Mouse (Mus musculus) heart, adult 2 months (tissue): Measurements from ENCODE around the gene Ppil2. TPM values are rescaled to one million over a fixed set of nuclear protein-coding genes. Genes with fewer than 3 reads are reported as not detected.
A peak's percentile ranks its signal among the peaks of the same experiment; 100 is the strongest.

Source experiments
- DNase-seq, 2 experiments: peaks; one replicate each; pipeline ENCODE4 v3.0.0; 2021
- H3K27ac ChIP-seq: fragments of 200-600 bp; 2 replicates; pipeline ENCODE4 v1.8.1; 2022
- H3K27me3 ChIP-seq: fragments of 200-500 bp; 2 replicates; pipeline ENCODE4 v1.6.1; 2012; ENCODE audit warnings: mild to moderate bottlenecking, low read length, inconsistent platforms, mixed read lengths; ENCODE audit not compliant: control insufficient read depth, insufficient read depth
- H3K36me3 ChIP-seq: fragments of 200-500 bp; 2 replicates; pipeline ENCODE4 v1.6.1; 2012; ENCODE audit warnings: low read length, inconsistent platforms; ENCODE audit not compliant: control insufficient read depth, insufficient read depth
- H3K4me1 ChIP-seq: fragments of 200-500 bp; 2 replicates; pipeline ENCODE4 v1.6.1; 2011; ENCODE audit warnings: low read length; ENCODE audit not compliant: control insufficient read depth, insufficient read depth
- H3K4me3 ChIP-seq: fragments of 200-600 bp; 2 replicates; pipeline ENCODE4 v1.8.1; 2022
- H3K79me2 ChIP-seq: fragments of 200-500 bp; replicated peaks from 2 replicates; pipeline ENCODE4 v1.6.1; 2012; ENCODE audit warnings: mild to moderate bottlenecking, inconsistent platforms, low read length, moderate library complexity, mixed read lengths; ENCODE audit not compliant: control insufficient read depth, insufficient read depth
- H3K9ac ChIP-seq: fragments of 200-500 bp; 2 replicates; pipeline ENCODE4 v1.6.1; 2012; ENCODE audit warnings: low read depth, mild to moderate bottlenecking, control low read depth, inconsistent platforms, low read length, mixed read lengths
- CTCF ChIP-seq: fragments of 200-600 bp; IDR thresholded peaks from 2 replicates; pipeline ENCODE4 v1.8.1; 2022; ENCODE audit warnings: antibody characterized with exemption, mild to moderate bottlenecking, moderate library complexity
- EP300 ChIP-seq: fragments of 200-500 bp; IDR thresholded peaks from 2 replicates; pipeline ENCODE4 v1.6.1; 2011; ENCODE audit warnings: low read depth, low read length, control low read depth; ENCODE audit not compliant: insufficient read depth
- POLR2A ChIP-seq: fragments of 200-500 bp; IDR thresholded peaks from 2 replicates; pipeline ENCODE4 v1.6.1; 2011; ENCODE audit warnings: mild to moderate bottlenecking, low read depth, low read length, control low read depth; ENCODE audit not compliant: insufficient read depth
- WGBS: fragments of 180-500 bp; shearing (Covaris S2); methylation state at CpG from one replicate; pipeline ENCODE4 v1.1.7; 2018; 5-methylcytosine and 5-hydroxymethylcytosine counted together
- intact Hi-C: fragments of 180-260 bp; cut with DNase I; formaldehyde crosslinking; loops from one replicate; pipeline ENCODE4 v1.15.1; 2025
- polyA plus RNA-seq: library from polyadenylated mRNA; depleted of rRNA; stranded (reverse); fragments of >200 nt; gene quantifications from 2 replicates; pipeline ENCODE4 v1.2.3, GENCODE M21; 2012
- total RNA-seq, 2 experiments: library from RNA; stranded (reverse); gene quantifications; 2 replicates each; pipeline ENCODE4 v1.2.3; 2021

The Ppil2 gene
- total and polyA plus RNA-seq, 3 experiments: 33.1 to 49.3 (median 39.1) TPM

DNA sequence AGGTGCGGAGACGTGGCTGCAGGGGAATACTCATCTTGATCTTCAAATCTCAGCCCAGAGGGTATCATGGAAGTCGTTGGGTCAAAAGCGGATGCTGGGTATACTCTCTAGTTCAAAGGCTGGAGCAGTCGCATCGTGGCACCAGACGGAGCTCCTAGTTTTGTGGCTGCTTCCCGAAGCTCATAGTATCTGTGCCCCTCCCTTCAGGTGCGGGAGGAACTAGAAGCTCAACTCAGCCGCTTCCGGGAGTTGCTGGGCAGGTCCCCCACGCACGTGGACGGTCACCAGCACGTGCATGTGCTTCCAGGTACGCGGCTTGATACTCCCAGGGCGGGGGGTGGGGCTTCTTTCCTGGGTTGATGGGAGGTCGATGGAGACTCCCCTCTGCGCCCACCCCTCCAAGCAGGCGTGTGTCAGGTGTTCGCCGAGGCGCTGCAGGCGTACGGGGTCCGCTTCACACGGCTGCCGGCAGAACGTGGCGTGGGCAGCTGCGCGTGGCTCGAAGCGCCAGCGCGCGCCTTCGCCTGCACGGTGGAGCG lies 36.4 kb upstream of the Ppil2 start:
- Histone ChIP-seq H3K79me2 (no peaks in the 10 kb centered on the region), H3K27me3 (no peaks in the 10 kb centered on the region), H3K9ac (peak overlapping the region; percentile 61), H3K4me3 (peak overlapping the region; percentile 74), H3K27ac (no peak overlapping the region), H3K36me3 (no peaks in the 10 kb centered on the region), H3K4me1 (no peaks in the 10 kb centered on the region)
- TF ChIP-seq EP300: no peak
- no peak for TF ChIP-seq CTCF
- no peak for TF ChIP-seq POLR2A
- peak in 1 of 2 experiments; percentile 16 for DNase-seq
- intact Hi-C loops: loop anchor here (2.0 kb wide), 1 partner anchor 53 kb away; no protein-coding TSS in a partner anchor
- 3% methylated on average over 41 of the region's 41 CpGs for WGBS

DNA sequence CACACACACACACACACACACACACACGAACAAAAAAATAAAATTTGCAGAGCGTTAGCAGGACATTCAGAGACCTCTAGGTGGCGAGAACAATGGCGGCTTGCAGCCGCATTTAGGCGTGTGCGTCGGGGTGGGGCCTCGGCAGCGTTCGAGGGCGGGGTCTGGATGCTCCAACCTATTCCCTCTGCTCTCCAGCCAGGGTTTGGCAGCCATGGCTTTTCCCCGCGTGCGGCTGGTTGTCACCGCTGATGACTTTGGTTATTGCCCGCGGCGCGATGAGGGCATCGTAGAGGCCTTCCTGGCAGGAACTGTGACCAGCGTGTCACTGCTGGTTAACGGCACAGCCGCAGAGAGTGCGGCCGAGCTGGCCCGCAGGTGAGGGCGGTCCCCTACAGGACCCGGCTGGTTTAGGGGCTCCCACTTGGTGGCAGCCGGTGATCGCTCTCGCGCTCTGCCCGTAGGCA lies 35.7 kb upstream of the Ppil2 start, which contains the start of gene Ccdc116:
TSS of gene Ccdc116 (minus strand) at position 458 of the 464 bp plus-strand sequence.
- Histone ChIP-seq H3K4me3 (peak within 1 kb of the TSS; percentile 74), H3K79me2 (no peaks in the 10 kb centered on the region), H3K27ac (no peak within 1 kb of the TSS), H3K36me3 (no peaks in the 10 kb centered on the region), H3K9ac (peak within 1 kb of the TSS; percentile 61), H3K27me3 (no peaks in the 10 kb centered on the region), H3K4me1 (no peaks in the 10 kb centered on the region)
- intact Hi-C loops: loop anchor here (2.0 kb wide), 1 partner anchor 54 kb away; no protein-coding TSS in a partner anchor
- TF ChIP-seq EP300 (no peak), CTCF (peak; percentile 59)
- 1% methylated on average over 34 of the region's 34 CpGs for WGBS
- peak; percentile 76 to 82 for DNase-seq

DNA sequence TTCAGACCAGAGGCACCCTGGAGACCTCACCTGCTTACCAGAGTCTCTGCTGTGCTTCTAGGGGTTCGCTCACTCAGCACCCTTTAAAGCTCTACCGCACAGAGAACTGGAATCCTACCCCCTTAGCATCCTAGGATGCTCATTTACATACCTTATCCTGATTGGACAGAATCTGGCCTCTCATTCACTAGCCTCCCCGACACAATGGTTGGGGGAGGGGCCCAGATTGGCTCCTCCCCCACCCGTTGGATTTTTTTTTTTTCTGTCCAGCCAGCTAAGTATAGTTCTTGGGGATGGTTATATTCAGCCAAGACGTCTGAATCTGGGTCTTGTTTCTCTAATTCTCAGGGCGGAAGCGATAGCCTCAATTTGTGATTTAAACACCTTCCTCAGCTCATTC lies 33.3 kb upstream of the Ppil2 start, which contains the start of gene Ydjc:
TSS of gene Ydjc (plus strand) at position 283 of the 400 bp plus-strand sequence.
- TF ChIP-seq EP300 (no peak), CTCF (no peak), POLR2A (no peak)
- no peaks in the 10 kb centered on the region for H3K4me1 ChIP-seq
- WGBS: 33% methylated on average over 7 of the region's 7 CpGs
- DNase-seq: no peak
- no peak within 1 kb of the TSS for H3K9ac ChIP-seq
- no peaks in the 10 kb centered on the region for H3K27me3 ChIP-seq
- no peak within 1 kb of the TSS for H3K27ac ChIP-seq
- H3K36me3 ChIP-seq: no peaks in the 10 kb centered on the region
- H3K79me2 ChIP-seq: no peaks in the 10 kb centered on the region
- intact Hi-C loops: no loop called here
- H3K4me3 ChIP-seq: no peak within 1 kb of the TSS

DNA sequence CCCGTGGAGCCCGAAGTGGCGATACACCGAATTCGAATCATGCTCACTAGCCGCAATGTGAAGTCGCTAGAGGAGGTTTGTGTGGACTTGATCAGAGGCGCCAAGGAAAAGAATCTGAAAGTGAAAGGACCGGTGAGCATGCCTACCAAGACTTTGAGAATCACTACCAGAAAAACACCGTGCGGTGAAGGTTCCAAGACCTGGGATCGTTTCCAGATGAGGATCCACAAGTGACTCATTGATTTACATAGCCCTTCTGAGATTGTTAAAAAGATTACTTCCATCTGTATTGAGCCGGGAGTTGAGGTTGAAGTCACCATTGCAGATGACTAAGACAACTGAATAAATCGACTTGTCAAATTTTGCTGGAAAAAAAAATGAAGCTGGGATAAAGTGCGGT lies 26.3 kb upstream of the Ppil2 start:
- Histone ChIP-seq H3K9ac (no peak overlapping the region), H3K36me3 (no peaks in the 10 kb centered on the region), H3K79me2 (no peaks in the 10 kb centered on the region), H3K27ac (no peak overlapping the region), H3K4me1 (no peaks in the 10 kb centered on the region), H3K27me3 (no peaks in the 10 kb centered on the region), H3K4me3 (no peak overlapping the region)
- intact Hi-C loops: no loop called here
- 84% methylated on average over 15 of the region's 15 CpGs for WGBS
- no peak for DNase-seq
- TF ChIP-seq CTCF (no peak), POLR2A (no peak), EP300 (no peak)

DNA sequence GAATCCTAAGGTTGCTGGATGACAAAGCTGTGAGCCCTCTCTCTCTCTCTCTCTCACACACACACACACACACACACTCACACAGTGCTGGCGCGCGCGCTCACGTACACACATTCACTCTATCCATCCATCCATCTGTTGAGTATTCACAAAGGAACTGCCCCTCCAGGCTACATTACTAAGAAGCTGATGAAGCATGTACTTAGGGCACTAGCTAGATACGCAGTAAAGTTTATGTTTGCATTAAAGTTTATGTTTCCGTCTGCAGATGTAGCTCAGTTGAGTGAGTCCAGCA lies 21.8 kb upstream of the Ppil2 start:
- no peak overlapping the region for H3K27ac ChIP-seq
- H3K27me3 ChIP-seq: no peaks in the 10 kb centered on the region
- intact Hi-C loops: loop anchor here (5.0 kb wide), 2 partner anchors 74 to 144 kb away; partner anchors contain the start of genes Rimbp3 and Tmem191c
- no peaks in the 10 kb centered on the region for H3K36me3 ChIP-seq
- no peak for DNase-seq
- no peaks in the 10 kb centered on the region for H3K4me1 ChIP-seq
- no peaks in the 10 kb centered on the region for H3K79me2 ChIP-seq
- H3K4me3 ChIP-seq: peak overlapping the region; percentile 65; the same call in 1 of the 2 replicates
- H3K9ac ChIP-seq: no peak overlapping the region
- WGBS: 40% methylated on average over 7 of the region's 7 CpGs
- TF ChIP-seq EP300 (no peak), CTCF (no peak), POLR2A (no peak)

- Histone ChIP-seq H3K4me1 (no peaks in the 10 kb centered on the region), H3K36me3 (no peaks in the 10 kb centered on the region)
- intact Hi-C loops: loop anchor here (5.0 kb wide), 2 partner anchors 75 to 145 kb away; partner anchors contain the start of genes Rimbp3 and Tmem191c
Observed at GRCm38 (mm10) chr16:17132089-17132905, 21.2 kb upstream of the Ppil2 start, which contains the start of gene Sdf2l1. Gene Sdf2l1 (minus strand): TSS chr16:17132383.

More at GRCm38 (mm10) chr16:17132089-17132905, 21.2 kb upstream of the Ppil2 start, which contains the start of gene Sdf2l1:
- H3K79me2 ChIP-seq: no peaks in the 10 kb centered on the region
- DNase-seq: peak; percentile 95 to 97
- TF ChIP-seq CTCF (peak; percentile 63), EP300 (no peak), POLR2A (peak; percentile 46; the same call in 1 of the 2 replicates)
- peak within 1 kb of the TSS; percentile 60 for H3K27ac ChIP-seq
- peak within 1 kb of the TSS; percentile 65 for H3K4me3 ChIP-seq
- under 1% methylated on average over 47 of the region's 47 CpGs for WGBS
- H3K27me3 ChIP-seq: no peaks in the 10 kb centered on the region
- H3K9ac ChIP-seq: peak within 1 kb of the TSS; percentile 72
